ENCODE assay signal across 24 mouse cellular contexts in the genomic region with DNA sequence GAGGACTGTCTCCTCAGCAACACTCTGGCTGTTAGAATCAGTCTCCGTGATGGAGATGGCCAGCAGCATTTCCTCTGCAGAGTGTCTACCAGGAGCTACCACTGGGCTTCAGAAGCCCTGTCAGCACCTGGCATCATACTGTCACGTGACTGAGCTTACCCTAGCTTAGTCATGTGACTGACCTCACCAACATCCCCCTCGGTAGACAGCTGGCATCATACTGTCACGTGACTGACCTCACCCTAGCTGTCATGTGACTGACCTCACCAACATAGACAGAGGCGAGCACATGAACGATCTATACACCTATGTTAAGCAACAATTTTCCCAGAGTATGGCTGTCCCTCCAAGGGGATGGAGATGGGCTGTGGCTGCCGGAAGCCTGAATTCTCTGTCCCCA. TPM values are rescaled to one million over a fixed set of nuclear protein-coding genes. Genes with fewer than 3 reads are reported as not detected.
A peak's percentile ranks its signal among the peaks of the same experiment; 100 is the strongest.
DNase-seq lines count a peak whose midpoint lies in the region; ATAC-seq lines count a peak whose summit lies in the region.
"Had no signal": no experiment of that assay in that cellular context is flagged by ENCODE, and none has a peak within 500 bp of the region (broad histone marks: within the 10 kb centered on the region; RNA-seq: fewer than 3 reads in every experiment).

No protein-coding gene starts in this region.

- no peak for DNase-seq in heart, adult 11 months
- peak; percentile 14 for DNase-seq in thymus, postnatal 14 days
- no peak for DNase-seq in thymus, adult 18-20 months
- peak; percentile 13 for DNase-seq in ZHBTc4 (ENCODE audit: low read depth, low spot score)
- DNase-seq in cerebellum, adult 9-10 months: no peak
- no peak for DNase-seq in left cerebral cortex, postnatal 10 days (ENCODE audit: extremely low spot score in 1 of 2, low spot score in 2 of 2)
- DNase-seq: adrenal gland, postnatal 25 days; cerebellum, adult 9-11 months; gastrocnemius, postnatal 10 days; kidney, adult 2 months; kidney, postnatal 14 days; lung, adult 2 months; lung, postnatal 14 days had no signal

- H3K27ac ChIP-seq in heart, embryonic 16.5 days (ENCODE audit: low read length): no peak overlapping the region
- no peak overlapping the region for H3K27ac ChIP-seq in liver, embryonic 12.5 days
- H3K27ac ChIP-seq: embryonic facial prominence, embryonic 15.5 days; forebrain, embryonic 15.5 days; heart, embryonic 13.5 days; hindbrain, embryonic 12.5 days; neural tube, embryonic 15.5 days had no signal

- ATAC-seq in heart, embryonic 16.5 days (replicated peaks; ENCODE audit: extremely low read depth, insufficient read depth, low FRiP score): 0 out of 2 replicates have a peak, but pooled peaks have one; percentile 32
- no peak for ATAC-seq in liver, embryonic 12.5 days
- ATAC-seq: forebrain, embryonic 15.5 days; midbrain, embryonic 16.5 days had no signal

- no peak overlapping the region for H3K4me3 ChIP-seq in heart, embryonic 16.5 days (ENCODE audit: low read length)
- H3K4me3 ChIP-seq in liver, embryonic 12.5 days: no peak overlapping the region
- H3K4me3 ChIP-seq: embryonic facial prominence, embryonic 15.5 days; forebrain, embryonic 15.5 days; heart, embryonic 13.5 days; hindbrain, embryonic 12.5 days; neural tube, embryonic 15.5 days had no signal

- no peaks in the 10 kb centered on the region for H3K36me3 ChIP-seq in heart, embryonic 16.5 days (ENCODE audit: control insufficient read depth, insufficient read depth)
- no peaks in the 10 kb centered on the region for H3K36me3 ChIP-seq in liver, embryonic 12.5 days
- H3K36me3 ChIP-seq: embryonic facial prominence, embryonic 15.5 days; forebrain, embryonic 15.5 days; heart, embryonic 13.5 days; hindbrain, embryonic 12.5 days; neural tube, embryonic 15.5 days had no signal

- H3K27me3 ChIP-seq in heart, embryonic 16.5 days (ENCODE audit: control insufficient read depth, insufficient read depth, low read length): 0 out of 2 replicates have a peak, but pooled peaks cover 3% of the 10 kb centered on the region
- peaks cover 27% of the 10 kb centered on the region; the same call in 1 of the 2 replicates for H3K27me3 ChIP-seq in liver, embryonic 12.5 days (replicated peaks)
- H3K27me3 ChIP-seq: forebrain, embryonic 15.5 days; neural tube, embryonic 15.5 days had no signal

- no peaks in the 10 kb centered on the region for H3K4me1 ChIP-seq in heart, embryonic 16.5 days (ENCODE audit: control insufficient read depth, insufficient read depth, low read length)
- no peaks in the 10 kb centered on the region for H3K4me1 ChIP-seq in liver, embryonic 12.5 days
- H3K4me1 ChIP-seq: embryonic facial prominence, embryonic 15.5 days; forebrain, embryonic 15.5 days; heart, embryonic 13.5 days; hindbrain, embryonic 12.5 days; neural tube, embryonic 15.5 days had no signal

- no peak overlapping the region for H3K4me2 ChIP-seq in heart, embryonic 16.5 days (ENCODE audit: low read depth, low read length)
- no peak overlapping the region for H3K4me2 ChIP-seq in liver, embryonic 12.5 days
- H3K4me2 ChIP-seq: embryonic facial prominence, embryonic 15.5 days; forebrain, embryonic 15.5 days; heart, embryonic 13.5 days; hindbrain, embryonic 12.5 days; neural tube, embryonic 15.5 days had no signal

- 60% methylated on average over 7 of the region's 7 CpGs for WGBS in heart, embryonic 16.5 days
- WGBS in liver, embryonic 12.5 days (ENCODE audit: insufficient replicate concordance): 66% methylated on average over 7 of the region's 7 CpGs

- intact Hi-C loops in left cerebral cortex, postnatal 10 days (cut with DNase I): loop anchor here (5.0 kb wide), 1 partner anchor 66 kb away; no protein-coding TSS in a partner anchor

- no peak overlapping the region for H3K9ac ChIP-seq in heart, embryonic 16.5 days (ENCODE audit: low read length)
- H3K9ac ChIP-seq in liver, embryonic 12.5 days: no peak overlapping the region
- H3K9ac ChIP-seq: embryonic facial prominence, embryonic 15.5 days; forebrain, embryonic 15.5 days; heart, embryonic 13.5 days; hindbrain, embryonic 12.5 days; neural tube, embryonic 15.5 days had no signal

- H3K9me3 ChIP-seq in heart, embryonic 16.5 days (replicated peaks; ENCODE audit: control insufficient read depth, low read length): no peaks in the 10 kb centered on the region
- no peaks in the 10 kb centered on the region for H3K9me3 ChIP-seq in liver, embryonic 12.5 days (replicated peaks)
- H3K9me3 ChIP-seq: embryonic facial prominence, embryonic 15.5 days; forebrain, embryonic 15.5 days; heart, embryonic 13.5 days; hindbrain, embryonic 12.5 days; neural tube, embryonic 15.5 days had no signal

RNA-seq across cellular contexts. Expression of a gene that starts 15.0 kb away (rescaled TPM):
- polyA plus RNA-seq in heart, embryonic 16.5 days (2015; fragmentation: Nextera tagmentation; extraction: Ambion mirVana): 1.3 and 1.6 TPM in 2 replicates
- polyA plus RNA-seq in liver, embryonic 12.5 days (2016; fragmentation: Nextera tagmentation; extraction: Ambion mirVana): 0.15 and 0.20 TPM in 2 replicates
- 100 to 1,000 TPM; 125 to 126 TPM for total RNA-seq in left cerebral cortex, postnatal 10 days (2021)
- total RNA-seq: common myeloid progenitor, adult 5-6 weeks had no signal

RNA-seq across cellular contexts. Expression of a gene that starts 16.2 kb away (rescaled TPM):
- 0.17 and 0.22 TPM in 2 replicates for polyA plus RNA-seq in heart, embryonic 16.5 days (2015; fragmentation: Nextera tagmentation; extraction: Ambion mirVana)
- 0.05 TPM in 1 of 2 replicates, not detected in the other for polyA plus RNA-seq in liver, embryonic 12.5 days (2016; fragmentation: Nextera tagmentation; extraction: Ambion mirVana)
- under 1 TPM; 0.62 to 0.65 TPM for total RNA-seq in left cerebral cortex, postnatal 10 days (2021)
- total RNA-seq: common myeloid progenitor, adult 5-6 weeks; granulocyte monocyte progenitor cell, adult 5-6 weeks; liver, adult 2 months had no signal
- polyA plus RNA-seq: liver, adult 2 months had no signal

RNA-seq across cellular contexts. Expression of a gene that starts 16.4 kb away (rescaled TPM):
- polyA plus RNA-seq in heart, embryonic 16.5 days (2015; fragmentation: Nextera tagmentation; extraction: Ambion mirVana): 13.0 and 13.1 TPM in 2 replicates
- polyA plus RNA-seq in liver, embryonic 12.5 days (2016; fragmentation: Nextera tagmentation; extraction: Ambion mirVana): 0.80 and 0.95 TPM in 2 replicates
- 10 to 100 TPM; 18.8 to 21.0 TPM for total RNA-seq in left cerebral cortex, postnatal 10 days (2021)

RNA-seq across cellular contexts. Expression of a gene that starts 35.8 kb away (rescaled TPM):
- polyA plus RNA-seq in heart, embryonic 16.5 days (2015; fragmentation: Nextera tagmentation; extraction: Ambion mirVana): 4.2 and 4.3 TPM in 2 replicates
- 0.86 and 1.2 TPM in 2 replicates for polyA plus RNA-seq in liver, embryonic 12.5 days (2016; fragmentation: Nextera tagmentation; extraction: Ambion mirVana)
- total RNA-seq in left cerebral cortex, postnatal 10 days (2021): 10 to 100 TPM; 25.2 to 27.7 TPM

RNA-seq across cellular contexts. Expression of a gene that starts 53.3 kb away (rescaled TPM):
- 70.5 and 70.6 TPM in 2 replicates for polyA plus RNA-seq in heart, embryonic 16.5 days (2015; fragmentation: Nextera tagmentation; extraction: Ambion mirVana)
- polyA plus RNA-seq in liver, embryonic 12.5 days (2016; fragmentation: Nextera tagmentation; extraction: Ambion mirVana): 14.0 and 14.5 TPM in 2 replicates
- total RNA-seq in left cerebral cortex, postnatal 10 days (2021): 10 to 100 TPM; 13.0 to 14.5 TPM

Comparison
In these comparisons a context has a peak if more than half of its experiments do, and no peak if none do; other contexts are left out.
1. DNase-seq: peak in thymus, postnatal 14 days (single experiment) and ZHBTc4 (single experiment); none in heart, adult 11 months (single experiment), thymus, adult 18-20 months (0 of 2), cerebellum, adult 9-10 months (single experiment) and left cerebral cortex, postnatal 10 days (0 of 2).